Mouse (Mus musculus): ENCODE measurements around the gene Uvrag. TPM values are rescaled to one million over a fixed set of nuclear protein-coding genes. Genes with fewer than 3 reads are reported as not detected.

Gene Uvrag
- polyA plus RNA-seq, 1 experiment from 2014 or later, result 16.7 TPM

GRCm38 (mm10) chr7:98997760-98998159, 143.2 kb downstream of the Uvrag start:
- no peak for ATAC-seq (ENCODE audit: insufficient number of reproducible peaks, low FRiP score, low TSS enrichment, low read depth)
- H3K27ac ChIP-seq, result peak overlapping the region; percentile 27; the same call in 1 of the 2 replicates
- no peak overlapping the region for H3K4me3 ChIP-seq
- H3K4me1 ChIP-seq, result peaks cover 12% of the 10 kb centered on the region
- no peak overlapping the region for H3K4me2 ChIP-seq
- H3K9me3 ChIP-seq, result no peaks in the 10 kb centered on the region
- H3K36me3 ChIP-seq, result no peaks in the 10 kb centered on the region
- WGBS, result 56% methylated on average over 7 of the region's 7 CpGs
- no peaks in the 10 kb centered on the region for H3K27me3 ChIP-seq
- H3K9ac ChIP-seq, result no peak overlapping the region

- H3K4me3 ChIP-seq, result no peak overlapping the region
- H3K36me3 ChIP-seq, result no peaks in the 10 kb centered on the region
- no peaks in the 10 kb centered on the region for H3K9me3 ChIP-seq
- H3K9ac ChIP-seq, result no peak overlapping the region
- ATAC-seq (ENCODE audit: insufficient number of reproducible peaks, low FRiP score, low TSS enrichment, low read depth), result no peak
- 88% methylated on average over 6 of the region's 6 CpGs for WGBS
- H3K27me3 ChIP-seq, result no peaks in the 10 kb centered on the region
- H3K4me1 ChIP-seq, result peaks cover 17% of the 10 kb centered on the region
- H3K4me2 ChIP-seq, result no peak overlapping the region
- no peak overlapping the region; the same call in 1 of the 2 replicates for H3K27ac ChIP-seq
These were observed 144.2 kb downstream of the Uvrag start for GRCm38 (mm10) chr7:98996791-98997190.

GRCm38 (mm10) chr7:98995126-98995727, 145.7 kb downstream of the Uvrag start:
- Histone ChIP-seq H3K27me3 (no peaks in the 10 kb centered on the region), H3K4me3 (no peak overlapping the region), H3K4me1 (peaks cover 23% of the 10 kb centered on the region), H3K36me3 (no peaks in the 10 kb centered on the region), H3K4me2 (no peak overlapping the region), H3K27ac (no peak overlapping the region), H3K9ac (no peak overlapping the region), H3K9me3 (no peaks in the 10 kb centered on the region)
- WGBS, result 71% methylated on average over 5 of the region's 5 CpGs
- no peak for ATAC-seq (ENCODE audit: insufficient number of reproducible peaks, low FRiP score, low TSS enrichment, low read depth)

GRCm38 (mm10) chr7:98994137-98994536, 146.8 kb downstream of the Uvrag start:
- no peak for ATAC-seq (ENCODE audit: insufficient number of reproducible peaks, low FRiP score, low TSS enrichment, low read depth)

GRCm38 (mm10) chr7:98993395-98993794, 147.5 kb downstream of the Uvrag start:
- H3K9me3 ChIP-seq, result no peaks in the 10 kb centered on the region
- no peak overlapping the region for H3K27ac ChIP-seq
- WGBS, result 71% methylated on average over 4 of the region's 4 CpGs
- no peak overlapping the region for H3K4me3 ChIP-seq
- H3K36me3 ChIP-seq, result no peaks in the 10 kb centered on the region
- no peak for ATAC-seq (ENCODE audit: insufficient number of reproducible peaks, low FRiP score, low TSS enrichment, low read depth)
- H3K9ac ChIP-seq, result no peak overlapping the region
- H3K4me2 ChIP-seq, result no peak overlapping the region
- H3K27me3 ChIP-seq, result no peaks in the 10 kb centered on the region
- H3K4me1 ChIP-seq, result peaks cover 23% of the 10 kb centered on the region

More at GRCm38 (mm10) chr7:98994137-98994536, 146.8 kb downstream of the Uvrag start:
- Histone ChIP-seq H3K27ac (no peak overlapping the region), H3K4me1 (peaks cover 23% of the 10 kb centered on the region), H3K27me3 (no peaks in the 10 kb centered on the region), H3K9me3 (no peaks in the 10 kb centered on the region), H3K9ac (no peak overlapping the region), H3K36me3 (no peaks in the 10 kb centered on the region), H3K4me2 (no peak overlapping the region), H3K4me3 (no peak overlapping the region)
- WGBS, result 61% methylated on average over 6 of the region's 6 CpGs

- Histone ChIP-seq H3K9me3 (no peaks in the 10 kb centered on the region), H3K4me2 (no peak overlapping the region), H3K27ac (no peak overlapping the region), H3K4me1 (peaks cover 23% of the 10 kb centered on the region), H3K9ac (no peak overlapping the region), H3K36me3 (no peaks in the 10 kb centered on the region), H3K27me3 (no peaks in the 10 kb centered on the region), H3K4me3 (no peak overlapping the region)
- WGBS, result 94% methylated on average over 2 of the region's 2 CpGs
- ATAC-seq (ENCODE audit: insufficient number of reproducible peaks, low FRiP score, low TSS enrichment, low read depth), result no peak
These were observed 149.7 kb downstream of the Uvrag start for GRCm38 (mm10) chr7:98991204-98991761.

- ATAC-seq (ENCODE audit: insufficient number of reproducible peaks, low FRiP score, low TSS enrichment, low read depth), result no peak
- Histone ChIP-seq H3K4me1 (peaks cover 23% of the 10 kb centered on the region), H3K9me3 (no peaks in the 10 kb centered on the region), H3K4me3 (no peak overlapping the region), H3K27ac (no peak overlapping the region), H3K36me3 (no peaks in the 10 kb centered on the region), H3K4me2 (no peak overlapping the region), H3K27me3 (no peaks in the 10 kb centered on the region), H3K9ac (no peak overlapping the region)
- 51% methylated on average over 1 of the region's 1 CpGs for WGBS
These were observed 150.4 kb downstream of the Uvrag start for GRCm38 (mm10) chr7:98990510-98990909.

GRCm38 (mm10) chr7:98986962-98987441, 153.9 kb downstream of the Uvrag start:
- H3K27ac ChIP-seq, result no peak overlapping the region
- H3K4me2 ChIP-seq, result no peak overlapping the region
- ATAC-seq (ENCODE audit: insufficient number of reproducible peaks, low FRiP score, low TSS enrichment, low read depth), result no peak
- no peaks in the 10 kb centered on the region for H3K27me3 ChIP-seq
- no peaks in the 10 kb centered on the region for H3K9me3 ChIP-seq
- peaks cover 19% of the 10 kb centered on the region for H3K4me1 ChIP-seq
- 91% methylated on average over 14 of the region's 14 CpGs for WGBS
- no peak overlapping the region for H3K4me3 ChIP-seq
- H3K9ac ChIP-seq, result no peak overlapping the region
- H3K36me3 ChIP-seq, result no peaks in the 10 kb centered on the region

GRCm38 (mm10) chr7:98985935-98986334, 155.0 kb downstream of the Uvrag start:
- no peak overlapping the region for H3K9ac ChIP-seq
- peaks cover 14% of the 10 kb centered on the region for H3K4me1 ChIP-seq
- H3K27me3 ChIP-seq, result no peaks in the 10 kb centered on the region
- no peaks in the 10 kb centered on the region for H3K36me3 ChIP-seq
- no peak overlapping the region for H3K27ac ChIP-seq
- H3K9me3 ChIP-seq, result no peaks in the 10 kb centered on the region
- WGBS, result 75% methylated on average over 2 of the region's 2 CpGs
- H3K4me2 ChIP-seq, result no peak overlapping the region
- no peak overlapping the region for H3K4me3 ChIP-seq
- ATAC-seq (ENCODE audit: insufficient number of reproducible peaks, low FRiP score, low TSS enrichment, low read depth), result no peak

- ATAC-seq (ENCODE audit: insufficient number of reproducible peaks, low FRiP score, low TSS enrichment, low read depth), result no peak
- no peaks in the 10 kb centered on the region for H3K27me3 ChIP-seq
- 83% methylated on average over 6 of the region's 6 CpGs for WGBS
- no peaks in the 10 kb centered on the region for H3K36me3 ChIP-seq
- H3K27ac ChIP-seq, result no peak overlapping the region
- no peak overlapping the region for H3K4me3 ChIP-seq
- no peak overlapping the region for H3K9ac ChIP-seq
- peaks cover 13% of the 10 kb centered on the region for H3K4me1 ChIP-seq
- no peak overlapping the region for H3K4me2 ChIP-seq
- no peaks in the 10 kb centered on the region for H3K9me3 ChIP-seq
These were observed 155.5 kb downstream of the Uvrag start for GRCm38 (mm10) chr7:98985489-98985888.

- peaks cover 11% of the 10 kb centered on the region for H3K4me1 ChIP-seq
- H3K9me3 ChIP-seq, result no peaks in the 10 kb centered on the region
- no peak overlapping the region for H3K4me3 ChIP-seq
- H3K36me3 ChIP-seq, result 0 out of 2 replicates have a peak, but pooled peaks cover 3% of the 10 kb centered on the region
- WGBS, result 52% methylated on average over 7 of the region's 7 CpGs
- H3K4me2 ChIP-seq, result no peak overlapping the region
- ATAC-seq (ENCODE audit: insufficient number of reproducible peaks, low FRiP score, low TSS enrichment, low read depth), result no peak
- H3K27me3 ChIP-seq, result no peaks in the 10 kb centered on the region
- H3K27ac ChIP-seq, result no peak overlapping the region
- no peak overlapping the region for H3K9ac ChIP-seq
These were observed 156.6 kb downstream of the Uvrag start for GRCm38 (mm10) chr7:98984319-98984718.

- Histone ChIP-seq H3K4me1 (peaks cover 11% of the 10 kb centered on the region), H3K4me3 (no peak overlapping the region), H3K27ac (no peak overlapping the region), H3K36me3 (0 out of 2 replicates have a peak, but pooled peaks cover 4% of the 10 kb centered on the region), H3K9ac (no peak overlapping the region), H3K27me3 (no peaks in the 10 kb centered on the region), H3K9me3 (no peaks in the 10 kb centered on the region), H3K4me2 (no peak overlapping the region)
- 40% methylated on average over 12 of the region's 12 CpGs for WGBS
- ATAC-seq (ENCODE audit: insufficient number of reproducible peaks, low FRiP score, low TSS enrichment, low read depth), result no peak
These were observed 157.9 kb downstream of the Uvrag start for GRCm38 (mm10) chr7:98983058-98983457.

Data from limb, embryonic 15.5 days (tissue).